Mouse (Mus musculus): ENCODE results near the gene Zfp365.

Gene Zfp365

DNA sequence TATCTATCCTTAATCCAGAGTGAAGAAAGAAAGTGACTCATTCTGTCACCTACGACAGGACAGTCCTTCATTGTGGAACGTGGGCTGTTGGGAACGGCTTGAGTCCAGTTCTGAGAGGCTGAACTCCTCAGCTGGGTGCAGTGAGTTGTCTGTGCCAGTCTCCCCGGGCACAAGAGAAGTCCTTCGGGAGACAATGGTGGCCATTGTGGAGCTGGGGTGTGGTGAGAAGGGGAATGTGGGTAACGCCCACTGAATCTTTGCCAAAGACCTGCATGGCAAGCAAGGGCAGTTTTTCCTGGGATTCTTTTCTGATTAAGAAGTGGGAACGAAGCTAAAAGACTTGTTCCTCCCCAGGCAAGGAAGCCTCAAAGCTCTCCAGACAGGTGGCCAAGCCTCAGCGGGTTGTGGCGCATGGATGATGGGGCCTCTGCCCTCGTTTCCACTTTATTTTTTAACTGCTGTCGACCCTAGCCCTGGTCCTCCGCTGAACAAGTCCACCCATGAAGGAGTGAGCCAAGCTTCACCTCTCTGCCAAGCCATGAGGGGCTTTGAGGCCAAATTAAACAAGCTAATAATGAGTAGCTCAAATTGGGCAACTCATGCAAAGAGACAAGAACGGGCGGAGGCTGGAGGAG, 66.3 kb downstream of the Zfp365 start:
- peak; percentile 21 for DNase-seq (ENCODE audit: low read depth, low spot score)

DNA sequence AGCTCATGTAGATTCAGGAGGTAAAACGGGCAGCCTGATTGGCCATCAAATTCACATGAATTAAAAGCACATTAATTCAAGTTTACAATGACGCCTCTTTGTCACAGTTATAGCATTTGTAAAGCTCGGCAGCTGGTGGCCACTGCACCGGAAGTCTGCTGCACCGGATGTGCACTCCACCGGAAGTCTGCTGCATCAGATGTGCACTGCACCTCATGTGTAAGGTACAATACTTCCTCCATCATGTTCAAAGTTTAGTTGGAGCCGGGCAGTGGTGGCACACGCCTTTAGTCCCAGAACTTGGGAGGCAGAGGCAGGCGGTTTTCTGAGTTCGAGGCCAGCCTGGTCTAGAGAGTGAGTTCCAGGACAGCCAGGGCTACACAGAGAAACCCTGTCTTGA, 70.9 kb downstream of the Zfp365 start:
- no peak for DNase-seq (ENCODE audit: low read depth, low spot score)

DNA sequence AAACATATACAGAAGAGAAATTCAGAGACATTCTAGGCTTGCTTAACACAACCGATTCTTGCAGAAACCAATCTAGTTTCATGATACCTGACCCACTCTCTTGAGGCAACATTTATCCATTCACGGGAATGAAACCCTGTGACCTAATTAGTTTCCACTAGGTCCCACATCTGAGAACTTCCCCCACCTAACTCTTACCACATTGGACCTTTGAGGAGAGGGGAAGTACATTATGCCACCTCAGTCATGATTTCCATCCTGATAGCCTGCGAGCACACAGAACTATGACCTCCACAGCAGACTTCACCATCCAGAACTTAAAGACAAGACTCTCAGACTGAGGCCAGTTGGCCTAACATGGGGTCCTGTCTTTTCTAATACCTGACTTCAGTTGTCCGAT, 71.7 kb downstream of the Zfp365 start:
- no peak for DNase-seq (ENCODE audit: low read depth, low spot score)

DNA sequence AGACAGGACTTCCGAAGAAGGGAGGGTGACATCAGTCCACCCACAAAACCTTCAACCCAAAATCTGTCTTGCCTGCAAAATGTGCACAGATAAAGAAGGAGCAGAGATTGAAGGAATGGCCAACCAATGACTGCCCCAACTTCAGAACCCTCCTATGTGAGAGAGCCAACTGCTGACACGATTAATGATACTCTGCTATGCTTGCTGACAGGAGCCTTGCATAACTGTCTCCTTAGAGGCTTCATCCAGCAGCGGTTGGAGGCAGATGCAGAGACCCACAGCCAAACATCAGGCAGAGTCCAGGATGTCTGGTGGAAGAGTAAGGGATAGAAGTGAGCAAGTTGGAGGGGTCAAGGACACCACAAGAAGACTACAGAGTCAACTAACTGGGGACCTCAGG, 73.3 kb downstream of the Zfp365 start:
- no peak for DNase-seq (ENCODE audit: low read depth, low spot score)

DNA sequence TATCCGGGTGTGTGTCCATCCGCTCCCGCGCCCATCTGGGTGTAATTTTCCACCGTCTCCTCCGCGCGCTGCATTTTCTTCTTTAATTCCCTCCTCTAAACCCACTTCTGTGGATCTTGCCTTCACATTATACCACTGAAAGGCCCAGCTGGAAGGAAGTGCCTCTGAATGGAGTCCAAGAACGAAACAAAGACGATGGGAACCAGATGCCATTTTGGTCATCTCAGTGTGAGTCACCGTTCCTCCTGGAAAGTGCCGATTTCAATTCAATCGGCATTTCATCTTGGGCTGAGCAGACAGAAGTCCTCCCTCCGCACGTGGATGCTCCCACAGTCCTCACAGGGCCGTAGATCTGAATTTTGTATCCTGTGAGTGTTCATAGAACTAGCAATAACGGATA, 76.0 kb downstream of the Zfp365 start:
- DNase-seq (ENCODE audit: low read depth, low spot score), result no peak

Measured in ZHBTc4 (cell line).